Mouse (Mus musculus): ENCODE measurements at regions not wholly inside any gene's neighbourhood (a gene's known extent, or its start where the extent isn't known, plus 50 kb on each side); places are given as distances from the start of the nearest gene placed in this dataset.

DNA sequence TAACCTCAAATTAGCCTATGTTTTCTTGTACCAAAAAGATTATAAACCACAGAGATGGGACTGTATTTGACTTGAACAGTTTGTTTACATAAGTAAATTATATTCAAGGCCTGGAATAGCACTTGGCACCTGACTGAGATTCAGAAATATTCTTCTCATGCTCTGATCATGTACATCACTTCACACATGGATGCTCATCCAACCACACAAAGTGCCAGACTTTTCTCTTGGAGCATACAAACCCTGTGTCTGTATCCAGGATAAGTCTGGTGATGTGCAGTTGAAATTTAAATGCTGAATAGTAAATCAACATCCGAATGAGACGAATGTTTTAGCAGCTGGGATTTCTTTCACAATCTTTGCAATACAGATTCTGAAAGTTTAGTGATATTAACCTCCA lies 3802.3 kb upstream of the Gm7489 start:
- TF ChIP-seq CTCF (IDR thresholded peaks at IDR 0.05): no peak
- TF ChIP-seq EP300 (IDR thresholded peaks at IDR 0.05): no peak
